Mouse (Mus musculus) 416B (cell line): ENCODE measurements around the gene Fance.
A peak's percentile ranks its signal among the peaks of the same experiment; 100 is the strongest.

ENCODE experiments used
- DNase-seq: peaks from one replicate; pipeline ENCODE4 v3.0.0; 2011; ENCODE audit warnings: low read depth

Gene Fance

DNA sequence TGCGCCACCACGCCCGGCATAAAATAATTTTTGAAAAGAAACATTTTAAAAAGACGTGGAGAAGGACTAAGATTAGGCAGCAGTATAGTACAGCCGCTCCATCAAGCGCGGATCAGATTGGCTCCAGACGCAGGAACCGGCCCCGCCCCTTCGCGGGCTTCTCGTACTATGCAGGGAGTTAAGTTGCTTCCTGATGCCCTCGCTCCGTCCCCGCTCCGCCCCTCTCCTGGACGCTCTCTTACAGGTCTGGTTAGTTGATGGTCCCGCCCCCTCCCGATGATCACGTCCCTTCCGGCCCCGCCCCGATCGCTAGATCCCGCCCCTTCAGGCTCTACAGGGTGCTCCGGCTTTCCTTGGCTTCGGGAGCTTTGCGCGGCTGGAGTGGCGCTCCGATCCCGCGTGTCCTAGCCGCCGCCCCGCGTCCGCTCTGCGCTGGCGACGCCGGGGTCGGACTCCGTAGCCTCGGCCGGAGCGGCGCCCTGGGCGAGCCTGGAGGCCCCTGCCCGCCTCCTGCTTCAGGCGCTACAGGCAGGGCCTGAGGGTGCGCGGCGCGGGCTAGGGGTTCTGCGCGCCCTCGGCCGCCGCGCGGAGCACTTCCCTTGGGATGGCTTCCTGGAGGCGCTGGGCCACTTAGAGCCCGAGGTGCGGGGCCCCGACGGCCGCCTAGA is at the start of gene Fance:
Gene Fance, plus strand, starts transcription at position 308 of the 668 bp plus-strand sequence.
- peak; percentile 100 for DNase-seq

DNA sequence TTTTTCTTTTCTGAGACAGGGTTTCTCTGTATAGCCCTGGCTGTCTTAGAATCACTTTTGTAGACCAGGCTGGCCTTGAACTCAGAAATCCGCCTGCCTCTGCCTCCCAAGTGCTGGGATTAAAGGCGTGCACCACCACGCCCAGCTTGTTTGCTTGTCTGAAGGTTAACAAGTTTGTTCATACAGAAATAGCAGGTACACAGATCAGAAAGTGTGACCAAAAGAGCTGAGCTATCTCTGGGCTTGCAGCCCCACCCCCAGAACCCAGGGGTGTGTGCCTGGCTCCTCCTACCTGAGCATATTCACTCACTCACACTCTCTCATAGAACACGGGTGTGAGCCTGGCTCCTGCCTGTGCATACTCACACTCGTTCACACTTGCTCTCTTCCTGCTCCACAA is 46.1 kb upstream of the Fance start:
- DNase-seq: no peak

DNA sequence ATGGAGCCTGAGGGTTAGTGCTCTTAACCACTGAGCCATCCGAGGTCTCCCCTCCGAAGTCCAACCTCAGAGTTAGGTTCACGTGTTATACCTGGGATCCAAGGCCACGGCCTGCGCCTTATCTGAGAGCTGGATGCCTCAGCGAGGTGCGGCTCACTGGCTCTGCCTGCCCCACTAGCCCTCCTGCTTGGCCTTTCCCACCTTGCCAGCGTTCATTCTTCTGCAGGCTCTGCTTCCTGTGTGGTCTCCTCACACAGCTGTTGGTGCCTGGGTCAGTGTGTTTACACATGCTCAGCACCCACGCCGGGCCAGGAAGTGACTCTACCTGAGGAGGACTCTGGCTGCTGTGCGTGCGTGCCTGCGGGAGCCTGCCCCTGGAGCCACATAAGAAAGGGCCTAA is 43.2 kb upstream of the Fance start:
- DNase-seq: peak; percentile 49

DNA sequence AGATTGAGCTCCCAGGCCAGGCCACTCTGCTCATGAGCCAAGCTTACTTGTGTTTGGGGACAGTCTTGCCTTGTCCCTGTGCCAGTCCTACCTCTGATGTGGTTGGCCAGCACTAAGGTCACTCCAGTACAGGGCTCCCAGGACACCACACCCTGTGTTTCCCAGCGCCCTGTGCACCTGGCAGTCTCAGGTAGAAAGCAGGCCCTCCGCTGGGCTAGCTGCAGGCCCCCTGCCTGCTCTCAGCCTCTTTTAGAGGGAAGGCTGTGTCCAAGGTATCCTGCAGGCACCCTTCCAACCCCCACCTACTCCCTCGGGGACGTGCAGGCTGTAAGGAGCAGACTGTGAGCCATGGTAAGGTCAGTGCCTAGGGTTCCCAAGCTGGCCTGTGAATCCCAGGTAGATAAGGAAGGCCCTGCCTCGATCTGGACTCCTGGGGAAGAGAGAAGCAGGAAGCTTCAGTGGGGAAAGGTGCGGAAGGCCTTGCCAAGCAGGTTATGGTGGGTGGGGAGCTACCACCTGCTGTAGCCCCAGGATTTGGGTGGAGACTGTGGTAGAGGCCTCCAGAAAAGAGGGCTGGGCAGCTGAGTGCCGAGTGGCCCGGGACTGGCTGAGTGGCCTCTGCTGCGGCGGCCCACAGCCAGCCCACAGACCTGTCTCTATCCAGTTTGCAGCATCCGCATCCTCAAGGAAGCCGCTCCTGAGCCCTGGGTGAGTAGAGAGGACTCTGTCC is 41.6 kb upstream of the Fance start:
- no peak for DNase-seq

DNA sequence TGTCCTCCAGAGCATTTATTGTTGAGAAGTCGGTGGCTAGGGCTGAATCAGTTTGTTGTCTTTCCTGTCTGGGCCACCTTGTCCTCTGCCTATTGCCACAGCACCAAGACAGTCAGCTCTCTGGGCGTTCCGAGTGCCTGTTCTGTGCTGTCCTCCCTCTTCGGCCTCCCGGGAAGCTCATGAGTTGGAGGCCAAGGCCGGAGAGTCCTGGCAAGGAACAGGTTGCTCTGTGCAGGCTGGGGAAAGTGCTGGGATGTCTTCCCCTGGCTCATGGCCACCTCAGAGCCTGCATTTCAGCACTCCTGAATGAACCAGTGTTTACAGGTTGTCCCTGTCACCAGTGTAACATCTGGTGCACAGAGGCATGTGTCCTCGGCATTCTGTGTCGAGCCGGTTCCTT is 41.0 kb upstream of the Fance start:
- DNase-seq: no peak

DNA sequence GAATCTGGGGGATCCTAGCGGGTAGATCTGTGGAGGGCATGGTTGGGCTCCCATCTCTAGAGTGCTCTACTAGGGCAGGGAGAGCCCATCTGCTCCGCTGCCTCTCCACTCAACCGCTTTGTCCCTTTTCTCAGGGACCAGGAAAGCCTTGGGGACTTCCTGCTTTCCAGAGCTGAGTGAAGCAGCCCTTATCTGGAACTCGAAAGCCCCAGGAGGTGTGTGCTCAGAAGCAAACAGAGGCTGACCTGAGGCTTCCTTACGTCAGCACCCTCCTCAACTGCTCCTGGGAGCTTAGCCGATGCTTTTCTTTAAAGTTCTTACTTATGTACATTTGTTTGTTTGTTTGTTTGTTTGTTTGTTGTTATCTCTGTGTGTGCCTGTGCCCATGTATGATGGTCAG is 40.5 kb upstream of the Fance start:
- DNase-seq: no peak

DNA sequence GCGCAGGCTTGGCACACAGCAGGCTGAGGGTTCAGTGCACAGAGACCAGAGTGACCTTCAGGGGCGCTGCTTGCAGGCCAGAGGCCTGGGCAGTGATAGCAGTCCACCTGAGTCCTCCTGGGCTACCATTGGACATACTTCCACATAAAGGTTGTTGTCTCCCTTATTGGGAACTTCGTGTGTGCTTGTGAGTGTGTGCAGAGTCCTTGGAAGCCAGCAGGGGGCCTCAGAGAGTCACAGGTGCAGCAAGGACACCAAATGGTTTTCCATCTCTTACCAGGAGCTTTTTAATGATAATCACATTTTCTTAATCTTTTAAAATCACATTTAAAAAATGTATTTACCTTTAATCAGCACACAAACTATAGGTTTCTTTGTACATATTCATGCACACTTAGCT is 38.6 kb upstream of the Fance start:
- DNase-seq: peak; percentile 54

DNA sequence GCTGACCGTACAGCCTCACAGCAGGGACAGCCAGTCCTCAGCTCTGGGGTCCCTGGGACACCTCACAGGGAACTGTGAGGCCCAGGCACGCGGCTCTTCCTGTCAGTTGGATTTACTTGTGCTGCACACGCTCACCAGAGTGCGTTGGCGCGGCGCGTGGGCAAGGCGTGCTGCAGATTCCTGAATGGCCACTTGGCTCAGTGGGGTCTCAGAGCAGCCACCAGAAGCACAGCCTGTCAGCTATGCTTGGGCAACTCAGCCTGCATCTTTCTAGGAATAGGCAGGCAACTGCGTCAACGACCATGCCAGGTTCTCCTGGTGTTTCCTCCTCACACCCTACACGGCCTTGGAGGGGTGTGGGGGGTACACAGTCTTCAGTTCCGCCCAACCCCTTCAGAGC is 36.1 kb upstream of the Fance start:
- DNase-seq: no peak

DNA sequence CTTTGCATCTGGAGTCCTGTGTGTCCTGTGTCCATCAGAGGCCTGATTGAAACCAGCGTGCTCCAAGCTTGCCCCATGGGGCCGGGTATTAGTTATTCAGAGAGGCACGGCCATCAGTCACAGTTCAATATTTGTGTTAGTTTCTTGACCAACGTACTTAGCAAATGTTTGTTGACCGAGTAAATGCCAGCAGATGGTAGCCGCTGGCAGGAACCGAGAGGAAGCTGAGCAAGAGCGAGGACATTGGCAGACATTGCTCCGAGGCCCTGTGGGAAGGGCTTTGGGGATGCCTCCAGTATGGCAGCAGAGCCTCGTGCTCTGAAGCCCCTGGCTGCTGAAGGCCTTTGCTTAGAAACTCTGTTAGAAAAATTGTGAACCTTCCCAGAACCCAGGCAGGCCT is 35.6 kb upstream of the Fance start:
- no peak for DNase-seq

DNA sequence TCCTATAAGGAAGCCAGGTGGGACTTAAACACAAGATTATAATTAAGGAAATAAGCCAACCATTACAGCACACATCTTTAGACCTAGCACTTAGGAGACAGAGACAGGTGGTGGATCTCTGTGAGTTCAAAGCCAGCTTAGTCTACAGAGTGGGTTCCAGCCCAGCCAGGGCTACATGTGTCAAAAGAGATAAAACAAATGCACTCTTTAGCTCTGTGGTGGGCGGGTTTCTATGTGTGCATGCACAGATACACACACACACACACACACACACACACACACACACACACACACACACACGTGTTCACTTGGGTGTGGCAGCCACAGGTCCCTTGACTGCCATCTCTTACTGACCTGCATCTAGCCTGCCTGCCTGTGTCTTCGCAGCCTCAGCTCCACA is 35.2 kb upstream of the Fance start:
- DNase-seq: no peak

DNA sequence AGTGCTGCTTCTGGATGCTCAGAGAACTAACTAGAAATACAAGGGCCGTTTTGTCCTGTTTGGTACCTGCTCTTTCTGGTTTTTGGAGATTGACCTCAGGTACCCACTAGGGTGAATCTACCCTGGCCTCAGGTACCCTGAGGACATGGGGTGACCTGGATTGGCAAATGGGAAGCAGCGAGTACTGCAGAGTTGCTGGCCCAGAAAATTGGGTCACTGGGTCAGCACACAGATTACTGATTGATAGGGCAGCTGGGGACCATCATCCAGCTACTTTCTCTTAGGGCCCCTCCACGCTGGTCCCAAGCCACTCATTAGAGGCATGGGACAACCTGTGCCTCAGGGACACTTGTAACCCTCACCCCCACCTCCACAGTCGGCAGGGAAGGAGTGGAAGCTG is 34.1 kb upstream of the Fance start:
- no peak for DNase-seq

DNA sequence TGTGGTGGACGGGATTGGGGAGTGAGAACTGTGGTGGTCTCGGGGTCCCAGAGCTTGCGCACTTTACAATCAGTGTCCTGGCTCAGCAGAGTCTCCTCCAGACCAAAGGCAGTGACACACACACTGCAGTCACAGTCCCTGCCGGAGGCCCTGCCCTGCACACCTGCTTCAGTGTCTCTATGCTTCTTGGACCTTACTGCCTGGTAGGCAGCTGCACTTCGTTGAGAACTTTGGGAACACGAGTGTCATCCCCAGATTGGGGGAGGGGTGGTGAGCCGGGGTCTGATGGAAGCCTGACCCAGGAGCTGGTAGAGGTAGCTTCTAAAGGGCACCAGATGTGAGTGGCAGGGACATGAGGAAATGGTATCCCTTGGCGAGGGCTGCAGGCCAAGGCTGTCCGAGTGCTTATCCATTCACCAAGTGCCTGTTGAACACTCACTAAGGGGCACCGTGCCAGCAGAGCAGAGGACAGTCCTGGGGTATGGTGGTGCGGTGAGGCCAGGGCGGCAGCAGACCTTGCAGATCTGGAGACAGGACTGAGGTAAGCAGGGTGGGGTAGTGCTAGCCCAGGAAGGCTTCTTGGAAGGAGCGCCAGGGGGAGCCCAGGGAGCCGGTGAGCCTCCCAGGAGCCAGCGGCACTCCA is 33.4 kb upstream of the Fance start:
- DNase-seq: no peak

DNA sequence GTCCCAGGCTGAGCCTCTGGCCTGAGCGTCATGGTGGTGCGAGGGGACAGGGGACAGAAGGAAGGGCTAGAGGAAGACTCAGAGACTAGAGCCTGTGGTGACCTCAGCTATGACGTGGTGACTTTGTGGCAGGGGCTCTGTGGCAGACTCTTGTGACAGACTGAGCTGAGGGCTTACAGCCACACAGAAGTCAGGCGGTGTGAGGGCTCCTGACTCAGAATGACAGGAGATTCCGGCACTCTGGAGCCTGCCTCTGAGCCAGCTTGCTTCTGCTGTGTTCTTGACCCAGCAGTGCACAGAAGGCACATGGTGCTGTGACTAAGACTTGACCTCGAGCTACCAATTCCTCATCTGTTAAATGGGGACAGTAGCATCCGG is 32.9 kb upstream of the Fance start:
- DNase-seq: peak; percentile 67

DNA sequence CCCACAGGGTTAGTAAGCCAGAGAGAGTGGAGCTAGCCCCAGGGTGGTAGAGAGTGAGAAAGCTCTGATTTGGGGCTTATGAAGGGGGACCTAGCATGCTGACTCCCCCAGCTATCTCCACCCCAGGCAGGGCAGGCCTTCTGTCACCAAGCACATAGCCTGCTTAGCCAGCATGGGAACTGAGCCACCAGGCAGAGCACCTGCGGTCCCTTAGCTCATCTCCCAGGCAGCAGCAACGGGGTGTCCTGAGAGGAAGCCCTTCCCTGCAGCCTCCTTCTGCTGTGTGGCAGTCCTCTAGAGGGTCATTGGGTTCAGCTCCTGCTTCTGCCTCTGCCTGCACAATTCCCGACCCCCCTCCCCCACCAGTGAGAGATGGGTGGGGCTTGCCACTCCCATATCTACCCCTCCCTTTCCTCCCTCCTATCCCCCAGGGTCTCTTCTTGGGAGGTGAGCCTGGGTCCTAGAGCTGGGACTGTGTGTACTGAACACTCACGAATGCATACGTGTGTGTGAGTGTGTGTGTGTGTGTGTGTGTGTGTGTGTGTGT is 32.4 kb upstream of the Fance start:
- DNase-seq: no peak

DNA sequence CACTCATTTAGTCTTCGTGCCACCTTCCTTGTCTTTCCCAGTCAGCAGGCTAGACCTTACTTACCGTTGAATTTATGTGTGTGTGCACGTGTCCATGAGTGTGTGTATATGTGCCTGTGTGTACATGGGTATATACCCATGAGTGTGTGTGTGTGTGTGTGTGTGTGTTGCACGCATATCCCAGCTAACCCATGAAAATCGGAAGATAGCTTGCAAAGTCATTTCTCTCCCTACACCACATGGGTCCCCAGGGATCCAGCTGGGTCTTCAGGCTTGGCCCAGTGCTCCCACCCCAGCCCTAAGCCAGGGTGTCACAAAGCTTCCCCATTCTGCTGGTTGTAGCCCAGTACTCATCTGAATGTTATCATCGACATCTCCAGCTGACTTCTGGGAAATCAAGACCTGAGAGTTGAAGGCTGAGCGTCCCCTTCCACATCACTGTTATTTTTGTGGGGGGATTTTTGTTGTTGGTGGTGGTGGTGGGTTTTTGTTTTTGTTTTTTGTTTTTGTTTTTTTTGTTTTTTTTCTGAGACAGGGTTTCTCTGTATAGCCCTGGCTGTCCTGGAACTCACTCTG is 31.4 kb upstream of the Fance start:
- DNase-seq: no peak

DNA sequence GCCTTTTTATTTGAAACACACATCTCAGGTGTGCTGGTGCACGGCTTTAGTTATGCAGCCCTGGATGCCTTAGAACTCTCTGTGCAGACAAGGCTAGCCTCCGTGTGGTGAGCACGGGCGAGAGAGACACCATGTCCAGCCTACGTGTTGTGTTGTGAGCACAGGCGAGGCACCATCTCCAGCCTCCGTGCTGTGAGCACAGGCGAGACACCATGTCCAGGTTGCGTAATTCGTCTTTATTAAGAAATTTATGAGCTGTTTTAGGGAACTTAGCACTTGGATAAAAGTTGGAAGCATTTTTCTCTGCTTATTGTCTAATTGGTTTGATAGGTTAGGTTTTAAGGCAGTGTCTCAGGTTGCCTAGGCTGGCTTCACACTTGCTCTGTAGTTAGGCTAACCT is 30.1 kb upstream of the Fance start:
- no peak for DNase-seq

DNA sequence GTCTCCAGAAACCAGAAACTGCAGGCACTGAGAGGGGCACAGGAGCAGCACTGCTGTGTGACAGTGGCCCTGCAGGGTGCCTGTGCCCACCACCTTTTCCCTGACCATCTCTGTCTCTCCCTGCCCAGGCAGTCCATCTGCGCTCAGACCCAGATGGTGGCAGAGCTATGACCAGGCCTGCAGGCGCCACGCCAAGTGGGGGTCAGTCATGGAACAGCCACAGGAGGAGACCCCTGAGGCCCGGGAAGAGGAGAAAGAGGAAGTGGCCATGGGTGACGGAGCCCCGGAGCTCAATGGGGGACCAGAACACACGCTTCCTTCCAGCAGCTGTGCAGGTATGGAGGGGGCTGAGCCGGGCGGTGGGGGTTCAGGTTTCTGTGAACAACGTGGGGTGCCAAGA is 27.2 kb upstream of the Fance start:
- DNase-seq: no peak

DNA sequence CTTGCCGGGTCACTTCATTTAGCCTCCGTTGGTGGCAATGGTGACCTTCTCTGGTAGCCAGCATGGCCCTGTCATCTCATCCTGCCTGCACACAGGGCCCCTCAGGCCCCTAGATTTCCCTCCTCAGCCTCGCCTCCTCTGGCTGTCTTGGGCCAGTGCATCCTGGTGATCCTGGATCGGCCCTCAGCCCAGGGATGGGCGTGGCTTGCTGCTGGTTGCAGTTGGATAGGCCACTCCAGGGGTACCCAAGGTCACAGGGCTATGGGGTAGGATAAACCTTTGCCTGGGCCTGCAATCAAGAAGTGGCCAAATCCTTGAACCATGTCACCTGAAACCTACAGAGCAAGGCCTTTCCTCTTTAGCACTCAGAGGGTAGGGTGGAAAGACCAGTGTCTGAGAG is 26.4 kb upstream of the Fance start:
- no peak for DNase-seq

DNA sequence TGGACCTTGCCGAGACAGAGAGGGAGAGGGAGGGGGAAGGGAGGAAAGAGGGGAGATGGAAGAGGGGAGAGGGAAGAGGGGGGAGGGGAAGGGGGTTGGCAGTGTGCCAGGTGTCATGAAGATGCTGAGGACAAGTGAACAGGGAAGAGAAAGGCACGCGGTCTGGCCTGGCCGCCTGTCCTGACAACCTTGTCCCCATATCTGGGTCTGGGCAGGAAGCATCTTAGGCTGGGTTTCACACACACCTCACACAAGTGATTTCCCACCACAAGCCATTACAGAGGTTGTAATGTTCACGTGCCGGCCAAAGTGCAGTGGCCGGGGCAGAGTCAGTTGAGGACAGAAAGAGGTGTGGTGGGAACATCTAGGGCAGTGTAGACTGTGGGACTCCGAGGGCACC is 25.7 kb upstream of the Fance start:
- peak; percentile 94 for DNase-seq

DNA sequence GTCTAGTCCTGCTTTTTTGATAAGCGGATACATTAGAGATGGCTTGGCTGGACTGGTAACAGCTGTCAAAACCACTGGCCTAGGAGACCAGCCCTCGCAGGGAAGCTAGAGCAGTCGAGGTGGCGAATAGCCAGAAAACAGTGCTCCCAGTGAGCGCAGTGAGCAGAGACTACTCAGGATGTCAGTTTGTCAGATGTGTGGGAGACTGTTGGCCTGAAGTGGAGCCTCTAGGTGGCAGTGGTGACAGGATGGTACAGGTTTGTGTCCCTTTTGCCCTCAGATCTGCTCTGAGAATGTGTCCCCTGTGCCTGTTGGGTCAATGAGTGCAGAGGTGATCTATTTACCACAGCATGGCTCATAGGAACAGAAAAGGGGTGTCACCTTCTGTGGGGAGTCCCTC is 25.3 kb upstream of the Fance start:
- peak; percentile 92 for DNase-seq

DNA sequence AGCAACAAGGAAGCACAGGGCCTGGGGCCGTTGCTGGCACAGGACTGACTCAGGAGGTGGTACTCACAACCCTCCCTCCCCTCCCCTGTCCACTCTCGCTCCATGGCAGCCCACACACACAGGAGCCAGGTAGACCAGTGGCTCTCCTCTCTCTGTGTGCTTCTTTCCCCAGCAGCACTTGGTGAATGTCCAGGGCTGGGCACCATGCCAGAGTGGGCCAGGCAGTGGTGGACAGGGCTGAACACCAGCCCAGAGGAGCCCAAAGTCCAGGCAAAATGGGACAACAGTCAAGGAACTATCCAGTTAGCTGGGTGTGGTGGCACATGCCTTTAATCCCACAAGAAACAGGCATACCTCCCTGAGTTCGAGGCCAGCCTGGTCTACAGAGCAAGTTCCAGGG is 23.1 kb upstream of the Fance start:
- DNase-seq: no peak

DNA sequence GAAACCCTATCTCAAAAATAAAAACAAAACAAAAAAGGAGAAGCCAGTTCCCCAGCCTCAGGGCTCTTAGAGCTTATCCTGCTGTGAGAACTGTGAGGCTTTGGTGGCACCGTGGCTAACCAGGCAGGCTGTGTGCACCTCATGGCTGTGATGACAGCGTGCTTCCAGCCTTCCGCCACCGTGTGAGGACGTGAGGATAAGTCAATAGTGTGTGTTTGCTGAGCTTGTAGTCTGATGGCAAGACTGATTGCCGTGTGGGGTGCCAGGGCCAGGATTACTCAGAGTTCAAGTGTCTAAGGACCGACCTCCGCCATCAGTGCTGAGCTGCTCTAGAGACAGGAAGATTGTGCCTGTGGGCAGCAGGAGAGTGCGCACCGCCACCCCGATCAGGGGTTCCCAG is 22.6 kb upstream of the Fance start:
- DNase-seq: peak; percentile 73

DNA sequence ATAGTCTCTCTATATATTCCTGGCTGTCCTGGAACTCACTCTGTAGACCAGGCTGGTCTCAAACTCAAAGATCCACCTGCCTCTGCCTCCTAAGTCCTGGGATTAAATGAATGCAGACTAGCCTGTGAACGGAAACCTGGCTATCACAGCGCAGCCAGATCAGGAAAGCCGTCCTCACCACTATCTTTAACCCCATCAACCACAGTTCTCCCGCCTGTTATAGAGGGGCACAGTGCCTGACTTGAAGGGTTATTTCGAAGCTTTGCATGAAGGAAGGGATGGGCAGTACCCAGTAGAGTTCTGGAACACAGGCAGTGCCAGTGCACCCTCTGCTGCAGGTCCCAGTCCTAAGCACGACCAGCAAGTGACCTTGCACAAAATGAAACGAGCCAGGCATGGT is 22.0 kb upstream of the Fance start:
- peak; percentile 97 for DNase-seq
